Mouse (Mus musculus): Measurements from ENCODE around the gene Ctcf.

Gene Ctcf

GRCm38 (mm10) chr8:105657641-105658040 lies 21.3 kb downstream of the Ctcf start:
- DNase-seq, result no peak

DNA sequence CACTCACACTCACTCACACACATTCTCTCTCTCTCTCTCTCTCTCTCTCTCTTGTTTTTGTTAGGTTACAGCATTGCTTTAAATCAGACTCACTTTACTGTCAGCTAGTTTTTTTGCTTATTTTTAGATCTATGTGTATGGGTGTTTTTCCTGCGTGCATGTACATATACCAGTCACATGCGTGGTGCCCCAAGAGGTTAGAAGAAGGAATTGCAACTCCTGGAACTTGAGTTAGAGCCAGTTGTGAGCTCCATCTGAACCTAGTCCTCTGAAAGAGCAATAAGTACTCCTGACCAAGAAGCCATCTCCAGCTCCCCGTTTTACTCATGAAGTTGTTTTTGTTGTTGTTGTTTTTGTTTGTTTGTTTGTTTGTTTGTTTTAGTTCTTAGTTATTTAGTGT lies 24.8 kb downstream of the Ctcf start:
- DNase-seq, result peak; percentile 35

- no peak for DNase-seq
Measured at GRCm38 (mm10) chr8:105677891-105678290, 41.5 kb downstream of the Ctcf start.

GRCm38 (mm10) chr8:105685325-105685724 lies 49.0 kb downstream of the Ctcf start:
- DNase-seq, result peak; percentile 44

DNA sequence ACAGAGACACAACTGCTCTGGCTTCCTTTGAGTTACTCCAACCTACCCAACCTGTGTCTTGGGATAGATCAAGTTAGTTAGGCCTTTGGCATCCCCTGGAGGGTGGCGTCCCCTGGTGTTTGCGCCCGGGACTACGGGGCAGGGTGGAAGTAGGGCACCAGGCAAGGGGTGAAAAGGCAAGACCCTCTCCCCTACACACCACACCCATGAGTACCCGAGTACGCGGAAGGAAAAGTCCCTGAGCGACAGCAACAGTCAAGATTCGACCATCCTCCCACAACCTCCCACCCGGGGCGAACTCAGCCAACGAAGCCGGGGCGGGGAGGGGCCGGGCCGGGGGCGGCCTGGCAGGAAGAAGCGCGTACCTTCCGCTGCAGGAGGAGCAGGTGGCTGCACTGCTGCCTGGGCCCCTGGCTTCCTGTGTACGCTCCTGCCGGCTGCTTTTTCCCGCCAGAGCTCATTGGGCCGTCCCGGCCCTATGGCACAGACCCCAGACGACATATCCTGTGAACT lies 49.5 kb downstream of the Ctcf start, which contains the start of gene Carmil2:
TSS of gene Carmil2 (plus strand) at position 479 of the 513 bp plus-strand sequence.
- peak; percentile 98 for DNase-seq

GRCm38 (mm10) chr8:105686551-105686950 lies 50.2 kb downstream of the Ctcf start:
- DNase-seq, result peak; percentile 68

DNA sequence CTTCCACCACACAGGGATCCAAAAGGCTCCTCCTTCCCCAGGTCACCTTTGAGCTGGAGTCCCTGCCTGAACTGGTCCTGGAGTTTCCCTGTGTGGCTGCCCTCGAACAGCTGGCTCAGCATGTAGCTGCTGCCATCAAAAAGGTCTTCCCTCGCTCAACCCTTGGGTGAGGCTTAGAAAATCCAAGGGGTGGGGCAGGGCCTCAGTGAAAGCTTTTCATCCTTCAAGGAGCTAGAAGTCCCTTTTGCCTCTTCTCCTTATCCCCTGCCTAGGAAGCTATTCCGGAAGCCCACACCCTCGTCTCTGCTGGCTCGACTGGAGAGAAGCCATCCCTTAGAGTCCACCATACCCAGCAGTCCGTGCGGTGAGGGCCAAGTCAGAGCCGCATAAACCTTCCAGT lies 51.1 kb downstream of the Ctcf start:
- no peak for DNase-seq

- no peak for DNase-seq
Measured at GRCm38 (mm10) chr8:105688242-105688752, 51.9 kb downstream of the Ctcf start.

- DNase-seq, result no peak
Measured at GRCm38 (mm10) chr8:105689256-105689982, 53.1 kb downstream of the Ctcf start.

DNA sequence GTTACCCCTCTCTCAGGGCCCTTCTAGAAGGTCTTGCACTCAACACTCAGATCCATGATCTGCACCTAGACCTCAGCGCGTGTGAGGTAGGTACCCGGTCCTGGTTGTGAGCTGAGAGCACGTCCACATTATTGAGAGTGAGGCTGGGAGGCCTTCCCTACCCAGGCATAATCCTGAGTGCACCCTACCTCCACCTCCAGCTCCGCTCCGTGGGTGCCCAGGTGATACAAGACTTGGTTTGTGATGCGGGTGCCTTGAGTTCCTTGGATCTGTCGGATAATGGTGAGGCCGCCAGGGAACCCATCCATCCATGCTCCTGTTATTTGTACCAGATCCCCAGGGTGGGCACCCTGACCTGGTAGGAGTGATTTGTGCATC lies 53.6 kb downstream of the Ctcf start:
- DNase-seq, result no peak

- DNase-seq, result no peak
Measured at GRCm38 (mm10) chr8:105690978-105691377, 54.6 kb downstream of the Ctcf start.

- no peak for DNase-seq
Measured at GRCm38 (mm10) chr8:105692449-105693182, 56.2 kb downstream of the Ctcf start.

DNA sequence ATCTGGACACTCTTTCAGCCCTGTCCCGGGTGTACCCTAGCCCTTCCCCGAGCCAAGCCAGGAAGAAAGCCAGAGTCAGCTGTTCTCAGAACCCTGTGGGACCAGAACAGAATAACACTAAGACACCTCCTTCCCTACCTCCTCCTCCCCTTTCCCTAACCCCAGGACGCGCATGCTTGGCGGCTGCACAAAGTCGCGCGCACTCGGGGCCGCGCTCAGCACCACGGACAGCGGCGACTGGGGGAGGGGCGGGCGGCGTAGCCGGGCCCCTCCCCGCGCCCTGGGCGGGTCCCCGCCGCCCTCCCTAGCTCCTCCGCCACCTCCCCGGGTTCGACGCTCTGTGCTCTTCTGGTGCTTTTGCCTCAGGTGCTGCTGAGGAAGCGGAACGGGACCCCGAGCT lies 57.3 kb downstream of the Ctcf start:
- DNase-seq, result peak; percentile 59

- DNase-seq, result peak; percentile 52
Measured at GRCm38 (mm10) chr8:105694051-105694799, 57.9 kb downstream of the Ctcf start.

GRCm38 (mm10) chr8:105695080-105695780 lies 58.9 kb downstream of the Ctcf start:
- peak; percentile 14 for DNase-seq

DNA sequence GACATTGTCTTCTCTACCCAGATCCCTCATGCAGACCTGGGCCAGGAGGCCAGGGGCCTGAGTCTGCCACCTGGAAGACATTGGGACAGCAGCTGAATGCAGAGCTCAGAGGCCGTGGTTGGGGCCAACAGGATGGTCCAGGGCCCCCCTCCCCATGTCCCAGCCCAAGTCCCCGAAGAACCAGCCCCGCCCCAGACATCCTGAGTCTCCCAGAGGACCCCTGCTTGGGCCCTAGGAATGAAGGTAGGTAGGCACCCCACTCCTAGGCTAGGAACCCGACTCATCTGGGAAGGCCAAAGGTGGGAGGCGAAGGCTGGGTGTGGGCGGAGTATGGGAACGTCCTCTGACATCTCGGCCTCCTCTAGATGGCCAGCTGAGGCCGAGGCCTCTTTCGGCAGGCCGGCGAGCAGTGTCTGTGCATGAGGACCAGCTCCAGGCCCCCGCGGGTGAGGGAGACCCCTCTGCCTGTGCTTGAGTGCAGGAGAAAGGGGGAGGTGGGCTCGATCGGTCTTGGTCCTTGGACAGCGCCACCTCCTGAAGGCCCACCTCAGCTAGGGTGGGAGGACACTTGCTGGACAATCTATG lies 60.9 kb downstream of the Ctcf start:
- peak; percentile 22 for DNase-seq

DNA sequence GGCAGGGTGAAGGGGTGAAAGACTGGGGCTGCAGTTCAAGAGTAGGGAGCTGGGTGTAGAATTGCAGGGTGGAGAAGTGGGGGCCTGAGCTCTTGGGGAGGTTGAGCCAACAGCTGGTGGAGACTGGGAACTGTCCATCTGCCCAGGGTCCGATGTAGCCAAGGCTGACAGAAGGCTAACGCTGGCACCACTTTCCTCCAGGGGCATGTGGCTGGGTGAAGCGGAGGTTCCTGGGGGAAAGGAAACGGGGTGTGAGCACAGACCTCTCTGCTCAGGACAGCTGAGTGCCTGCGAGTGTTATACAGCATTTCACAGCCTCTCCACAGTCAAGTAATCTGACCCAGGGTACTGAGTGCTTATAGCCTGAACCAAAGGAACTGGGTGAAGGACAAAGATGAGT lies 62.4 kb downstream of the Ctcf start:
- DNase-seq, result no peak

- no peak for DNase-seq
Measured at GRCm38 (mm10) chr8:105699488-105700215, 63.3 kb downstream of the Ctcf start.

GRCm38 (mm10) chr8:105700566-105700965 lies 64.2 kb downstream of the Ctcf start:
- DNase-seq, result peak; percentile 65

DNA sequence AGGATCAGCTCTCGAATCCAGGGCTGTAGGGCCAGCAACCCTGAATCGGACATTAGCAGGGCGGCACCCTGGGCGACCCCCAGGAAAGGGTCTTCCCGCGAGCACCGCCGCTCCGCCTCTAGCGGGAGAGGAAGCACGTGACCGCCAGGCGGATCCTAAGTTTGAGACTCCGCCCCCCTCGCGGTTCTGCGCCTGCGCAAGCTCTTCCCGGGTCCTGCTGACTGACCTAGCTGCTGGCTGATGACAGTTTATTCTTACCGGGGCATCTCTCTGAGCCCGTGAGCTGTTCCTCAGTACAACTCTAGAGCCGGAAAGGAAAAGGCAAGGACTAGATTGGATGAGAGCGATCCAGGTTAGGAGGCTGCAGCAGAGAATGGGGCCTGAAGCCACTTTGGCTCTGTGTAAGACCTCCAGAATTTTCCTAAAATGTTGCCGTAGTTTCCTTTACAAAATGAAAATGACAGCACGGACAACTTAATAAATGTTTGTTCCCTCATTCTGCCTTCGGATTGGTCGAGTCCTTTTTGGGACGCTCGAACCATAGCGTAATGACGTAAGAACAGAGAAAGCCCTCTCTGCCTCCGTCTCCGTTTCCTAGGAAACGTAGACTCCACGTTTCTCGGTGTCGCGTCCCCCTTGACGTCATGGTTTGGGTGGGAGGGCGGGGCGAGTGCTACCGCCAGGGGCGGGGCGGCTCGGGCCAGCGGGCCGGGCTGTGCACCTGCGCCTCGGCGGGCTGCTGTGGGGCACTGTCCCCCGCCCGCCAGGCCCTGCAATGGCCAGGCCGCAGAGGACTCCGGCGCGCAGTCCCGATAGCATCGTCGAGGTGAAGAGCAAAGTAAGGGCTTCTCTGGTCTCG lies 64.8 kb downstream of the Ctcf start, which contains the start of the genes Acd and Pard6a:
TSS of gene Acd (minus strand) at position 137 of the 859 bp plus-strand sequence.
TSS of gene Pard6a (plus strand) at position 183 of the 859 bp plus-strand sequence.
- peak; percentile 99 for DNase-seq

All from thymus, postnatal 4 days (tissue).